Mouse (Mus musculus) adrenal gland, postnatal 4 days (tissue): ENCODE measurements around the gene Fthl17d. TPM values are rescaled to one million over a fixed set of nuclear protein-coding genes. Genes with fewer than 3 reads are reported as not detected.
A peak's percentile ranks its signal among the peaks of the same experiment; 100 is the strongest.
"Not testable (repeated sequence)": the region's sequence is repeated elsewhere in the genome, so short reads cannot be mapped to it uniquely, and the experiment has no call there.

Source experiments
- DNase-seq, 2 experiments: peaks; one replicate each; pipeline ENCODE4 v3.0.0; 2021 to 2022; ENCODE audit warnings: low spot score in 2 of 2, mixed read lengths in 2 of 2
- long read RNA-seq, 2 experiments: library from polyadenylated mRNA; stranded (forward); transcript quantifications; one replicate each; pipeline ENCODE4 v2.0.0; 2021
- total RNA-seq, 2 experiments: library from RNA; stranded (reverse); gene quantifications; 2 replicates each; pipeline ENCODE4 v1.2.3; 2021

The Fthl17d gene
- not detected for total RNA-seq
- long read RNA-seq, experiment 1, result 0 reads
- long read RNA-seq, experiment 2, result 0 reads

GRCm38 (mm10) chrX:8986655-8987054 is at the start of gene Fthl17d:
TSS of gene Fthl17d (minus strand) at chrX:8986755.
- DNase-seq, result not testable (repeated sequence)

- DNase-seq, result not testable (repeated sequence)
Observed at GRCm38 (mm10) chrX:9033193-9033592, 46.6 kb upstream of the Fthl17d start, which contains the start of gene Fthl17e. TSS of gene Fthl17e (plus strand) at chrX:9033493.

- no peak for DNase-seq
Observed at GRCm38 (mm10) chrX:9019481-9019880, 32.9 kb upstream of the Fthl17d start.

GRCm38 (mm10) chrX:9016079-9016478 is 29.5 kb upstream of the Fthl17d start:
- no peak for DNase-seq

- DNase-seq, result not testable (repeated sequence)
Observed at GRCm38 (mm10) chrX:8976459-8976858, 10.1 kb downstream of the Fthl17d start, which contains the start of gene Fthl17c. TSS of gene Fthl17c (minus strand) at chrX:8976559.

GRCm38 (mm10) chrX:8964618-8965017 is 21.9 kb downstream of the Fthl17d start:
- not testable (repeated sequence) for DNase-seq

- not testable (repeated sequence) for DNase-seq
Observed at GRCm38 (mm10) chrX:8962875-8963274, 23.7 kb downstream of the Fthl17d start, which contains the start of gene Fthl17b. TSS of gene Fthl17b (minus strand) at chrX:8962975.

- peak; percentile 32 to 43 for DNase-seq
Observed at GRCm38 (mm10) chrX:8948130-8948805, 38.3 kb downstream of the Fthl17d start.

GRCm38 (mm10) chrX:8944041-8944440 is 42.5 kb downstream of the Fthl17d start:
- DNase-seq, result no peak

Other genes starting within 250 kb of the Fthl17d start
- not detected for gene Ssx9, start 238.3 kb downstream of the Fthl17d start, total RNA-seq
- gene Ssxb5, start 183.1 kb downstream of the Fthl17d start, total RNA-seq, result not detected
- not detected for gene Gm6592, start 142.8 kb downstream of the Fthl17d start, total RNA-seq
- gene Gm5751, start 112.5 kb downstream of the Fthl17d start, total RNA-seq, result not detected
- 10 to 100 TPM; 12.7 to 15.0 TPM for gene B630019K06Rik, start 94.4 kb downstream of the Fthl17d start, total RNA-seq
- gene Fthl17b, start 23.8 kb downstream of the Fthl17d start, total RNA-seq, result not detected
- not detected for gene Fthl17c, start 10.2 kb downstream of the Fthl17d start, total RNA-seq
- not detected for gene Fthl17e, start 46.7 kb upstream of the Fthl17d start, total RNA-seq
- not detected for gene Fthl17f, start 76.3 kb upstream of the Fthl17d start, total RNA-seq
- not detected for gene 4930402K13Rik, start 117.8 kb upstream of the Fthl17d start, total RNA-seq
- gene Lancl3, start 213.1 kb upstream of the Fthl17d start, total RNA-seq, result 1 to 10 TPM; 2.1 to 2.6 TPM